Mouse (Mus musculus) stomach, embryonic 14.5 days (tissue): ENCODE data around the gene 9930022D16Rik. TPM values are rescaled to one million over a fixed set of nuclear protein-coding genes. Genes with fewer than 3 reads are reported as not detected.

Experiments used
- ATAC-seq: fragments of 200-750 bp; cut with Nextera tagmentation; 2 replicates; pipeline ENCODE4 v1.8.0; 2017; ENCODE audit warnings: low read depth, moderate TSS enrichment; ENCODE audit not compliant: insufficient number of reproducible peaks, insufficient read depth, low FRiP score
- H3K27ac ChIP-seq: fragments of 300-500 bp; sonication (generic); 2 replicates; pipeline ENCODE4 v1.5.1; 2014; ENCODE audit warnings: mild to moderate bottlenecking, low read length, moderate library complexity, mixed read lengths
- H3K27me3 ChIP-seq: fragments of 300-500 bp; sonication (generic); 2 replicates; pipeline ENCODE4 v1.6.1; 2014; ENCODE audit warnings: low read length, control low read depth, mixed read lengths; ENCODE audit not compliant: control insufficient read depth, insufficient read depth
- H3K36me3 ChIP-seq: fragments of 300-500 bp; sonication (generic); 2 replicates; pipeline ENCODE4 v1.6.1; 2014; ENCODE audit warnings: mild to moderate bottlenecking, control low read depth, low read length, moderate library complexity, mixed read lengths; ENCODE audit not compliant: control insufficient read depth, insufficient read depth
- H3K4me1 ChIP-seq: fragments of 300-500 bp; sonication (generic); 2 replicates; pipeline ENCODE4 v1.6.1; 2014; ENCODE audit warnings: low read length, control low read depth, mixed read lengths; ENCODE audit not compliant: control insufficient read depth, insufficient read depth
- H3K4me2 ChIP-seq: fragments of 300-500 bp; sonication (generic); replicated peaks from 2 replicates; pipeline ENCODE4 v1.6.1; 2014; ENCODE audit warnings: low read depth, low read length, control low read depth
- H3K4me3 ChIP-seq: fragments of 300-500 bp; sonication (generic); 2 replicates; pipeline ENCODE4 v1.5.1; 2014; ENCODE audit warnings: low read depth, low read length, control low read depth
- H3K9ac ChIP-seq: fragments of 300-500 bp; sonication (generic); replicated peaks from 2 replicates; pipeline ENCODE4 v1.6.1; 2014; ENCODE audit warnings: low read depth, mild to moderate bottlenecking, control low read depth, low read length, moderate library complexity, mixed read lengths
- H3K9me3 ChIP-seq: fragments of 300-500 bp; sonication (generic); 2 replicates; pipeline ENCODE4 v1.6.1; 2016; ENCODE audit warnings: low read depth, low read length, control low read depth; ENCODE audit not compliant: control insufficient read depth
- WGBS: fragments of 180-500 bp; shearing (Covaris S2); extraction: QIAGEN DNeasy Blood & Tissue Kit; methylation state at CpG from one replicate; pipeline ENCODE4 v1.1.7; 2014; 5-methylcytosine and 5-hydroxymethylcytosine counted together
- polyA plus RNA-seq: library from polyadenylated mRNA; unstranded; fragments of >200 nt; fragmentation: Nextera tagmentation; extraction: Ambion mirVana; gene quantifications from 2 replicates; pipeline ENCODE4 v1.2.1, GENCODE M21; 2014

The 9930022D16Rik gene
- polyA plus RNA-seq, 1 experiment from 2014 or later = not detected

- Histone ChIP-seq H3K27ac (no peak overlapping the region), H3K36me3 (peaks cover 16% of the 10 kb centered on the region; the same call in 1 of the 2 replicates), H3K27me3 (no peaks in the 10 kb centered on the region), H3K9me3 (no peaks in the 10 kb centered on the region), H3K4me3 (no peak overlapping the region), H3K4me2 (no peak overlapping the region), H3K4me1 (no peaks in the 10 kb centered on the region), H3K9ac (no peak overlapping the region)
- no peak for ATAC-seq
- 90% methylated on average over 9 of the region's 9 CpGs for WGBS
Measured at GRCm38 (mm10) chr11:109395291-109395690, 18.4 kb upstream of the 9930022D16Rik start.

GRCm38 (mm10) chr11:109406431-109406830 is 7.3 kb upstream of the 9930022D16Rik start:
- Histone ChIP-seq H3K4me2 (no peak overlapping the region), H3K9ac (no peak overlapping the region), H3K36me3 (no peaks in the 10 kb centered on the region), H3K9me3 (no peaks in the 10 kb centered on the region), H3K4me1 (no peaks in the 10 kb centered on the region), H3K27ac (no peak overlapping the region), H3K4me3 (no peak overlapping the region), H3K27me3 (no peaks in the 10 kb centered on the region)
- no peak for ATAC-seq
- WGBS = 82% methylated on average over 5 of the region's 5 CpGs

- Histone ChIP-seq H3K4me1 (no peaks in the 10 kb centered on the region), H3K27me3 (no peaks in the 10 kb centered on the region), H3K36me3 (no peaks in the 10 kb centered on the region), H3K4me2 (no peak overlapping the region), H3K9ac (no peak overlapping the region), H3K4me3 (no peak overlapping the region), H3K9me3 (no peaks in the 10 kb centered on the region), H3K27ac (no peak overlapping the region)
- no peak for ATAC-seq
- 88% methylated on average over 15 of the region's 15 CpGs for WGBS
Measured at GRCm38 (mm10) chr11:109410197-109410980, 3.3 kb upstream of the 9930022D16Rik start.

- Histone ChIP-seq H3K36me3 (no peaks in the 10 kb centered on the region), H3K27me3 (no peaks in the 10 kb centered on the region), H3K27ac (no peak overlapping the region), H3K9me3 (no peaks in the 10 kb centered on the region), H3K9ac (no peak overlapping the region), H3K4me2 (no peak overlapping the region), H3K4me1 (no peaks in the 10 kb centered on the region), H3K4me3 (no peak overlapping the region)
- ATAC-seq = no peak
- WGBS = 89% methylated on average over 5 of the region's 5 CpGs
Measured at GRCm38 (mm10) chr11:109414802-109415201, 1.1 kb downstream of the 9930022D16Rik start.

GRCm38 (mm10) chr11:109416709-109417420 is 3.1 kb downstream of the 9930022D16Rik start:
- H3K27ac ChIP-seq = no peak overlapping the region
- H3K4me2 ChIP-seq = no peak overlapping the region
- no peak for ATAC-seq
- H3K4me1 ChIP-seq = no peaks in the 10 kb centered on the region
- H3K4me3 ChIP-seq = no peak overlapping the region
- no peaks in the 10 kb centered on the region for H3K9me3 ChIP-seq
- H3K27me3 ChIP-seq = no peaks in the 10 kb centered on the region
- no peak overlapping the region for H3K9ac ChIP-seq
- WGBS = 65% methylated on average over 8 of the region's 8 CpGs
- H3K36me3 ChIP-seq = no peaks in the 10 kb centered on the region

- no peak overlapping the region for H3K9ac ChIP-seq
- no peaks in the 10 kb centered on the region for H3K4me1 ChIP-seq
- no peak overlapping the region for H3K4me2 ChIP-seq
- H3K9me3 ChIP-seq = peaks cover 4% of the 10 kb centered on the region; the same call in 1 of the 2 replicates
- no peak for ATAC-seq
- H3K27me3 ChIP-seq = no peaks in the 10 kb centered on the region
- no peak overlapping the region for H3K4me3 ChIP-seq
- no peak overlapping the region for H3K27ac ChIP-seq
- WGBS = 90% methylated on average over 9 of the region's 9 CpGs
- H3K36me3 ChIP-seq = no peaks in the 10 kb centered on the region
Measured at GRCm38 (mm10) chr11:109417472-109418040, 3.8 kb downstream of the 9930022D16Rik start.

GRCm38 (mm10) chr11:109419461-109419860 is 5.7 kb downstream of the 9930022D16Rik start:
- Histone ChIP-seq H3K27ac (no peak overlapping the region), H3K9ac (no peak overlapping the region), H3K4me2 (no peak overlapping the region), H3K9me3 (peaks cover 4% of the 10 kb centered on the region; the same call in 1 of the 2 replicates), H3K4me1 (no peaks in the 10 kb centered on the region), H3K27me3 (no peaks in the 10 kb centered on the region), H3K36me3 (no peaks in the 10 kb centered on the region), H3K4me3 (no peak overlapping the region)
- 50% methylated on average over 4 of the region's 4 CpGs for WGBS
- ATAC-seq = no peak

GRCm38 (mm10) chr11:109419961-109420566 is 6.3 kb downstream of the 9930022D16Rik start:
- Histone ChIP-seq H3K27ac (no peak overlapping the region), H3K4me3 (no peak overlapping the region), H3K9ac (no peak overlapping the region), H3K4me1 (no peaks in the 10 kb centered on the region), H3K36me3 (no peaks in the 10 kb centered on the region), H3K9me3 (peaks cover 4% of the 10 kb centered on the region; the same call in 1 of the 2 replicates), H3K27me3 (no peaks in the 10 kb centered on the region), H3K4me2 (no peak overlapping the region)
- 48% methylated on average over 16 of the region's 16 CpGs for WGBS
- no peak for ATAC-seq
